Mouse (Mus musculus): Measurements from ENCODE around the gene Tom1. TPM values are rescaled to one million over a fixed set of nuclear protein-coding genes. Genes with fewer than 3 reads are reported as not detected.

The Tom1 gene
- total RNA-seq, 2 experiments from 2014 or later = 26.1 to 31.0 TPM

DNA sequence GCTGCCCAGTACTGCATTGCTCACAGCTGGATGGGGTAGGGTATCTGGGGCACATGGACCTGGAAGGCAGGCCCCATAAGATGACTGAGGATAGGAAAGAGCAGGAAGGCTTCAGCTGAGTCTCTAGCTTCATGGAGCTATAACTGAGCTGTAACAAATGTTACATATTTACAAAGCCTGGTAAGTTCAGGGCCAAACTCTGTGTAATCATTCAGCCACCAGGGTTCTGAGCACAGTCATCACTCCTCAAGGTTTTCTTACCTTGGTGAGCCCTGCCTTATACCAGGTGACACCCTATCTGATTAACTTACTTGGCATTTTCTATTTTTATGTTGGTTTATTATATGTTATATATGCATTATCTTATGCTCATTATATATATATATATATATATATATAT lies 53.6 kb downstream of the Tom1 start:
- DNase-seq (ENCODE audit: low spot score in 2 of 2) = no peak

DNA sequence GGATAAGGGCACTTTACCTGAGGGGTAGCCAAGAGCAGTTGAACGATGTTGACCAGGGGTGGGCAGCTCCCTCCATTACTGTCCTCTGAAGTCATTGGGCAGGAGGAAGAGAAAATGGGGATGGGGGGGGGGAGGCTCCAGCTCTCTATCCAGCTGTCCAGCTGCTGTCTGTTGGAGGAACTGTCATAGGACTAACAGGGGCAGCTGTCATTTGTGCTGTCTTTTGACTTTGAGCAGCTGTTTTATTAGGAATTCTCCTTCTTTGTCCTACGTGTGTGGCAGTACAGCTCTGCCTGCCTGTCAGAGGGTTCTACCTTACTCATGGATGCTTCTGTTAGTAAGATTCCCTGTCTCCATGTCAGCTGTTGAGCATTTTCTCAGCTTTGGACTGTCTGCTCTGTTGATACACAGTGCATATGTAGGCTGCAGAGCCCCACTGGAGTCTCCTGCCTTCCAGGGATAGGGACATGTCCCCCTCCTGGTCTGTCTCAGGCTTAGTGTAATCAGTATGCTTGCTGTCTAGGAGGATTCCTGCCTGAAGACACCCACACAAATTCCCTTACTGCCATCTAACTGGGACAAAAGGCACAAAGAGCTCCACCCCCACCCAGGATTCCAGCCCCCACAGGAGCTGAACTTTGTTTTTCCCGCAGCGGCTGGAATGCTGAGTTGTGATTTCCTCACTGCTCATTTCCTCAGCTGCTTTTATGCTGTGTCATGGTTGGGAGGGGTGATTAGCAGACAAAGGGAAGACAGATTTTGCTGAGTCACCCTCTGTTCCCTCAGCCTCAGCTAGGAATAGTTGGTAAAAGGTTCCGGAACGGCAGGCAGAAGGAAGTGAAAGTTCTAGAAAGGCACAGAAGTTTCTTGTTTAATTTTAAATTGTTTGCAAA lies 55.7 kb downstream of the Tom1 start:
- peak in 1 of 2 experiments; percentile 63 for DNase-seq (ENCODE audit: low spot score in 2 of 2)

DNA sequence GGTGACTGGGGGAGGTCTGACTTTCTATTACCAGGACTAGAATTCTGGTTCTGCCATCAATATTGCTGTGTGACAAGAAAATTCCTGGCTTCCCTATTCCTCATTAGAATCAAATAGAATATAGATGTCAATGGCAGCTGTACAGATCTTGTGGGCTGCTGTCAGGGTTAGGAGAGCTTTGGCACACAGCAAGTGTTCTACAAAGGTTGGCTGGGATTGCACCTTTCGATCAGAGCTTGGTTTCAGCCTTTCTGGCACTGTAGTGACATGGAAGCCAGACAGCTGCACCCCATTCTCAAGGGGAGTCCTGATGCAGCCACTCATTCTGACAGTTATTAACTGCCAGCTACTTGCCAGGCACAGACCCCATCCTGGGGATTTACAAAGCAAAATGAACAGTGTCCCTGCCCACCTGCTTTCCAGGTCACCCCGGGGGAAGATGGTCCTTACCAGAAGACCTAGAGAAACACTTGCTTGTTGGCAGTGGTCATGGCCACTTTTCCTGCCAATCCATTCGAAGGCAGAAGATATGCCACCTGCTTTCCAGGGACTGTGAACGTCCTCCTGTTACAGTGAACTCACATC lies 57.4 kb downstream of the Tom1 start:
- no peak for DNase-seq (ENCODE audit: low spot score in 2 of 2)

DNA sequence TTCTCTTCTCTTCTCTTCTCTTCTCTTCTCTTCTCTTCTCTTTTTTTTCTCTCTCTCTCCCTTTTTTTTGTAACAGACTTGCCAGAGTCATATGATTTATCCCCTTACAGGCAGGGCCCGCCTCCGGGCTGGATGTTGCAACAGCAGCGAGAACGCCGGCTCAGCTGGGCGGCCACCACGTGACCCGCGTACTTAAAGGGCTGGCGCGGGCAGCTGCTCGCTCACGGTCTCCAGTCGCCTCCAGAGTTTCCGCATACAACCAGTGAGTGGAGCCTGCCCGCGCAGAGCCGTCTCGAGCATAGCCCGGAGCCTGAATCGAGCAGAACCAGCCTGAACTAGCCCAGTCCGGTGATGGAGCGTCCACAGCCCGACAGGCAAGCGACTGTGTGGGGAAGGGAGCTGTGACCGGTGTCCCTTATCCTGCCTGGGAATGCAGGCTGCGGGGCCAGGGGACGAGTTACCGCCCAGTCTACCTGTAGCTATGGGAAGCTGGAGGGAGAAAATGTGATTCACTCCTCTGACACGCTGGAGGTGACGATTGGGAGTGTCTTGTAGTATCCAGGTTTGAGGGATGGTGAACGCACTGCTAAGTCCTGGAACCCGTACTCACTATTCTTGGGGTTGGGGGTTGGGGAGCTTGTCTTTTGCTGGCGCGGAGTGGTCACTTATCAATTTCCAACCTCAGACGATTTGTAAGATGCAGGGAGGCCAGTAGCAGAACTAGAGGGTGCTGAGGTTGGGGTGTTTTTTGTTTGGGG lies 60.1 kb downstream of the Tom1 start, which contains the start of gene Hmox1:
TSS of gene Hmox1 (plus strand) at position 223 of the 758 bp plus-strand sequence.
- peak; percentile 73 to 83 for DNase-seq (ENCODE audit: low spot score in 2 of 2)

DNA sequence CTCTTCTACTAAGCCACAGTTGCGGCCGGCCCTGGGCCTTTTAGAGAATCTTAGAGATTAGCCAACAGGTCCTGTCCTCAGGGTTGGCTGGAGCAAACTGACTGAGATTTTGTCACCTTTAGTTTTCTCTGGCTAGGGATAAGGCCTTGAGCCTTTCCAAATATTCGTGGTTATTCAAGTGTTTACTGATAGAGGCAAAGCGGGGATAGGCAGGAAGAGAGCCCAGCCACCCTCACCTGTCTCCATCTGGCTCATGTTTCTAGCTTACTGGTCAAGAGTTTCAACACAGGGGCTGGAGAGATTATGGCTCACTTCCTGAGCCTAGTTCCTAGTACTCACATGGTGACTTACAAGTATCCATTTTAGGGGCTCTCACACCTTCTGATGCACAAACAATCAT lies 69.5 kb downstream of the Tom1 start:
- no peak for DNase-seq (ENCODE audit: low spot score in 2 of 2)

DNA sequence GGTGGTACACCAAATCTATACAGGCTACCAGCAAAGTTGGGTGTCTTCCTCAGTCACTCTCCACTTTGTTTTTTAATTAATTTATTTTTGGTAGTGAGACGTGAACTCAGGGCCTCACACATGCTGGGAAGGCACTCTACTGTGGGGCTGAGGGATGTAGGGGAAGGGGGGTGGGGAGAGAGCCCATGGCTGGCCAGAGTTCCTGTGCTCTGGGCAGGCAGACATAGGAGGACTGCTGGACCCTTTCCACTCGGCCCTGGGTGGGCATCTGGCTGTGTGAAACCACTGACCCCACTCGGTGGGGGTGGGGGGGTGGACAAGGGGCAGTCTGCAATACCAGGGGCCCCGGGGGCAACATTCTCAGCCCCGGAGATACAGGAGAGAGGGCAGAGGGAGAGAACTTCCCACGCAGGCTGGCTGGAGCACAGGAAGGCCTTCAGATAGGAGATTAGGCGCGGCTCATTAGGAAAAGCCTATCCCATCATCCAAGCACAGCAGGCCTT lies 69.9 kb downstream of the Tom1 start:
- DNase-seq (ENCODE audit: low spot score in 2 of 2) = no peak

DNA sequence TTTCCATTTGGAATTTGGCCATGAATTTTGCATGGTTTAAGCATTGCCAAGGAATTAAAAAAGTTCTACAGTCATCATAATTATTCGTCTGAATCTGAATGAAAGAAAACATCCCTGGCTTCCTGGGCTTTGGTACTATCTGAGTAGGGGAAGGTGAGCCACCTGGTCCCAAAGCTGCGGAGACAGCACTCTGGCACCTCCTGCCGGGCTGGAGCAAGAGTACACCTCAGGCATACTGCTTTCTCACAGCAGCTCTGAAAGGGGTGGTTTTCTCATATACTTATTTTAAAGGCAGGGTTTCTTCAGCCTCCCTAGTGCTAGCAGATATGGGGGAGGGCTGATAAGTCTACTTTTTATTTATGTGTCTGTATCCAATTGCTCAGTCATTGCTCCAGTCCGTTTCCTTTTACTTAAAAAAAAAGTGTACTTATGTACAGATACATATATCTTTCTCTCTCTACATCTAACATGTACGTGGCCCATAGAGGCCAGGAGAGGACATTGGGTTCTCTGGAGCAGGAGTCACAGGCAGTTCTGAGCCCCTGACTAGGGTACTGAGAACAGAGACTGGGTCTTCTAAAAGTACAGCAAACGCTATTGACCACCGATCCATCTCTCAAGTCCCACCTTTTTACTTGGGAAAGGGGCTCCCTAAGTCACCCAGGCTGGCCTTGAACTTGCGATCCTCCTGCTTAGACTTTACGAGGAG lies 75.2 kb downstream of the Tom1 start:
- DNase-seq (ENCODE audit: low spot score in 2 of 2) = peak; percentile 48 to 52

DNA sequence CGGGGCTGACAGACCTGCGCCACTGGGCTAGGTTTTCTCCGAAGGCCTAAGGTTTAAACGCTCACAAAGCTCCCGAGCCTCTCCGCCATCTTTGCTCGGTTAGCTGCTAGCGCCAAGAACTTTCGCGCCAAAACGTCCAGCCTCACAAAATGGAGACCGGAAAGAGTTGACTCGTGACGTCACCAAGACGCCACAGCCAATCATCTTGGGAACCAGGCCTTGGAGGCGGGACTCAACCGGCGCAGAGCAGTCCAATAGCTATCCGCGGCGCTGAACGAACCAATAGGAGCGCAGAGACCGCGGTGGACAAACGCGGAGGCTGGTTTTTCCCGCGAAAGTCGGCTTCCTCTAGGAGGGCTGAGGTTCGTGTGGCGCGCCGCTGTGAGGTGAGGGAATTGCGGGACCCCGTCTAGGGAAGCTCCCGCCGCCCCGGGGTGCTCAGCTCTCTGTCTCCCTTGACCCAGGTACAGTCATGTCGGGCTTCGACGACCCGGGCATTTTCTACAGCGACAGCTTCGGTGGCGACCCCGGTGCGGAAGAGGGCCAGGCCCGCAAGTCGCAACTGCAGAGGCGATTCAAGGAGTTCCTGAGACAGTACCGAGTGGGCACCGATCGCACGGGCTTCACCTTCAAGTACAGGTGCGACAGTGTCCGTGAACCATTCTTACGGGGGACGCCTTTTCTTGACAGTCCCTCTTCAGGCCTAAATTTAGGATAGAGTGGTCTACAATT lies 75.9 kb downstream of the Tom1 start, which contains the start of gene Mcm5:
TSS of gene Mcm5 (plus strand) at position 334 of the 732 bp plus-strand sequence.
- peak; percentile 96 to 99 for DNase-seq (ENCODE audit: low spot score in 2 of 2)

DNA sequence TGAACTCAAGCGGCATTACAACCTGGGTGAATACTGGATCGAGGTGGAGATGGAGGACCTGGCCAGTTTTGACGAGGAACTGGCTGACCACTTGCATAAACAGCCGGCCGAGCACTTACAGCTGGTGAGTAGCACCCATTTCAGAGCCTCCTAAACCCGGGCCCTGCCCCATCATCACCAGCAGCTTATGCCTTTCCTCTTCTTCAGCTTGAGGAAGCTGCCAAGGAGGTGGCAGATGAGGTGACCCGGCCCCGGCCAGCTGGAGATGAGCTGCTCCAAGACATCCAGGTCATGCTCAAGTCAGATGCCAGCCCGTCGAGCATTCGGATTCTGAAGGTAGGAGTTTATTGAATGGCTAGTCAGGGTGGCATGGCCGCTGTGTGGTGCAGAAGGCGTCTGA lies 76.6 kb downstream of the Tom1 start:
- no peak for DNase-seq (ENCODE audit: low spot score in 2 of 2)

DNA sequence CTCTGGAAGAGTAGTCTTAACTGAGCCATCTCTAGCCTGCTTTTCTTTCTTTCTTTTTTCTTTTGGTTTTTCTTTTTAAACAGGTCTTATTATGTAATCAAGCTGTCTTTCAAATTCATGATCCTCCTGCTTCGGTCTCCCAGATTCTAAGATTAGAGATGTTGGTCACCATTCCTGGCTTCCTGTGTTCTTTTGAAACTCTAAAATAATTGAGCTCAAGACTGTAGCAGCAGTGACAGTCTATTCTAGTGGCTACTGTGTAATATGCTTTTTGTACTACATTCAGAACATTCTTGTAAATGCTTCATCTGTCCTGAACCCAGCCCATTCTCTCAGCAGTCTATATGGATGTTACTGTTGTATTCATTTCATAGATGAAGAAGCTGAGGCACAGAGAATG lies 85.0 kb downstream of the Tom1 start:
- no peak for DNase-seq (ENCODE audit: low spot score in 2 of 2)

DNA sequence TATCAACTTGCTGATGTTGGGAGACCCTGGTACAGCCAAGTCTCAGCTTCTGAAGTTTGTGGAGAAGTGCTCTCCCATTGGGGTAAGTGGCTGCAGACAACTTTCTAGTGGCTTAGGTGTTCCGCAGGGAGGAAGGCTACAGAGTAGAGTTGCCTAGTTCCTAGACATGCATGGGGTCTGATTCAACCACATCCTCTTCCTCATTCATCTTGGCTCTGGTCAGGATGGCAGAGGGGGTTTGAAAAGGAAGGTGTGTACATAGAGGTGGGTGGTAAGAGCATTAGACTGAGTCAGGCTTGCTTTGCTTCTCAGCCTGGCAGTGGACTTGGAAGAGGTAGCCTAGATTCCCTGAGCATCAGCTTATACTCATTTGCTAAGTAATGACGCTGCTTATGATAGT lies 85.8 kb downstream of the Tom1 start:
- no peak for DNase-seq (ENCODE audit: low spot score in 2 of 2)

Other genes starting within 250 kb of the Tom1 start
- under 1 TPM; 0.28 to 0.36 TPM for gene Isx, start 160.5 kb upstream of the Tom1 start, total RNA-seq (2021)
- gene Hmgxb4, start 40.3 kb upstream of the Tom1 start, total RNA-seq (2021) = 10 to 100 TPM; 31.6 to 39.7 TPM
- 10 to 100 TPM; 37.8 to 41.5 TPM for gene Hmox1, start 59.9 kb downstream of the Tom1 start, total RNA-seq (2021)
- gene Mcm5, start 75.9 kb downstream of the Tom1 start, total RNA-seq (2021) = 10 to 100 TPM; 49.7 to 62.0 TPM
- 1 to 10 TPM; 3.1 to 3.4 TPM for gene Rasd2, start 180.2 kb downstream of the Tom1 start, total RNA-seq (2021)

All from adrenal gland, postnatal 4 days (tissue).